Mouse (Mus musculus): Measurements from ENCODE around the gene Cep97. TPM values are rescaled to one million over a fixed set of nuclear protein-coding genes. Genes with fewer than 3 reads are reported as not detected.
"Not testable (repeated sequence)": the region's sequence is repeated elsewhere in the genome, so short reads cannot be mapped to it uniquely, and the experiment has no call there.

Cep97 gene
- polyA plus RNA-seq, 1 experiment from 2014 or later = 8.5 TPM

DNA sequence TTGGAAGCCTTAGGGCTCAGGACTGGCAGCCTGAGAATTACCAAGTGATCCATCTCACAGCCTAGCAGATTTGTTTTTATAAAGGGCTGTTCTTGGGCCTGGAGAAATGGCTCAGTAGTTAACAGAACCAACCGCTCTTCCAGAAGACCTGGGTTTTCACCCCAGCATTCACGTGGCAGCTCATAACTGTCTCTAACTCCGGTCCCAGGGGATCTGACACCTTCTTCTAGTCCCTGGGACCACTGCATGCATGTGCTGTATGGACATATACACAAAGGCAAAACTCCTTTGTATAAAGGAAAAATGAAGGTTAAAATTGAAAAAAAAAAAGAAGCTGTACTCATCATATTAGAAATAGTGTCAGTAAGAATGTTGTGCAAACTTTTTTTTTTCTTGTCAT lies 15.8 kb upstream of the Cep97 start:
- 74% methylated on average over 3 of the region's 3 CpGs for WGBS

GRCm38 (mm10) chr16:55948963-55949362 lies 14.3 kb upstream of the Cep97 start:
- no peaks in the 10 kb centered on the region for H3K27me3 ChIP-seq (ENCODE audit: insufficient read depth, low read length)
- peak; percentile 84 for DNase-seq (ENCODE audit: low spot score)
- no peaks in the 10 kb centered on the region for H3K4me1 ChIP-seq (replicated peaks; ENCODE audit: insufficient read depth, low read length)
- H3K4me2 ChIP-seq (ENCODE audit: low read length) = no peak overlapping the region
- no peaks in the 10 kb centered on the region for H3K9me3 ChIP-seq (replicated peaks; ENCODE audit: low read length)
- H3K4me3 ChIP-seq (replicated peaks; ENCODE audit: low read depth, low read length) = no peak overlapping the region
- no peaks in the 10 kb centered on the region for H3K36me3 ChIP-seq (ENCODE audit: insufficient read depth, low read length)
- no peak overlapping the region for H3K9ac ChIP-seq (ENCODE audit: low read depth, low read length)
- 0 out of 2 replicates have a peak overlapping the region, but pooled peaks have one; percentile 27 for H3K27ac ChIP-seq
- 30% methylated on average over 7 of the region's 7 CpGs for WGBS
- ATAC-seq (replicated peaks; ENCODE audit: low FRiP score, low read depth) = 0 out of 2 replicates have a peak, but pooled peaks have one; percentile 55
- TF ChIP-seq CTCF (IDR thresholded peaks at IDR 0.05; ENCODE audit: low read depth) = no peak

More for the DNA sequence above, 15.8 kb upstream of the Cep97 start:
- Histone ChIP-seq H3K36me3 (ENCODE audit: insufficient read depth, low read length) (no peaks in the 10 kb centered on the region), H3K4me1 (replicated peaks; ENCODE audit: insufficient read depth, low read length) (no peaks in the 10 kb centered on the region), H3K9ac (ENCODE audit: low read depth, low read length) (no peak overlapping the region), H3K27me3 (ENCODE audit: insufficient read depth, low read length) (no peaks in the 10 kb centered on the region), H3K4me2 (ENCODE audit: low read length) (no peak overlapping the region), H3K27ac (no peak overlapping the region), H3K4me3 (replicated peaks; ENCODE audit: low read depth, low read length) (no peak overlapping the region), H3K9me3 (replicated peaks; ENCODE audit: low read length) (no peaks in the 10 kb centered on the region)
- ATAC-seq (replicated peaks; ENCODE audit: low FRiP score, low read depth) (no peak), DNase-seq (ENCODE audit: low spot score) (no peak)
- TF ChIP-seq CTCF (IDR thresholded peaks at IDR 0.05; ENCODE audit: low read depth) = no peak

GRCm38 (mm10) chr16:55947876-55948410 lies 13.3 kb upstream of the Cep97 start:
- ATAC-seq (replicated peaks; ENCODE audit: low FRiP score, low read depth); DNase-seq (ENCODE audit: low spot score); H3K27ac ChIP-seq; H3K9me3 ChIP-seq (replicated peaks; ENCODE audit: low read length); H3K4me2 ChIP-seq (ENCODE audit: low read length); H3K9ac ChIP-seq (ENCODE audit: low read depth, low read length); H3K4me3 ChIP-seq (replicated peaks; ENCODE audit: low read depth, low read length); H3K4me1 ChIP-seq (replicated peaks; ENCODE audit: insufficient read depth, low read length); H3K36me3 ChIP-seq (ENCODE audit: insufficient read depth, low read length); H3K27me3 ChIP-seq (ENCODE audit: insufficient read depth, low read length): not testable (repeated sequence)
- WGBS = 83% methylated on average over 2 of the region's 2 CpGs

GRCm38 (mm10) chr16:55947266-55947665 lies 12.6 kb upstream of the Cep97 start:
- no peak for ATAC-seq (replicated peaks; ENCODE audit: low FRiP score, low read depth)
- Histone ChIP-seq H3K27me3 (ENCODE audit: insufficient read depth, low read length) (no peaks in the 10 kb centered on the region), H3K36me3 (ENCODE audit: insufficient read depth, low read length) (no peaks in the 10 kb centered on the region), H3K4me2 (ENCODE audit: low read length) (no peak overlapping the region), H3K9ac (ENCODE audit: low read depth, low read length) (no peak overlapping the region), H3K4me1 (replicated peaks; ENCODE audit: insufficient read depth, low read length) (no peaks in the 10 kb centered on the region), H3K9me3 (replicated peaks; ENCODE audit: low read length) (no peaks in the 10 kb centered on the region), H3K27ac (no peak overlapping the region), H3K4me3 (replicated peaks; ENCODE audit: low read depth, low read length) (no peak overlapping the region)
- WGBS = 81% methylated on average over 3 of the region's 3 CpGs
- TF ChIP-seq CTCF (IDR thresholded peaks at IDR 0.05; ENCODE audit: low read depth) = no peak
- no peak for DNase-seq (ENCODE audit: low spot score)

- peak; percentile 3; the same call in 1 of the 2 replicates for TF ChIP-seq CTCF (IDR thresholded peaks at IDR 0.05; ENCODE audit: low read depth)
- Histone ChIP-seq H3K4me1 (replicated peaks; ENCODE audit: insufficient read depth, low read length) (no peaks in the 10 kb centered on the region), H3K27ac (no peak overlapping the region), H3K4me2 (ENCODE audit: low read length) (no peak overlapping the region), H3K9ac (ENCODE audit: low read depth, low read length) (no peak overlapping the region), H3K4me3 (replicated peaks; ENCODE audit: low read depth, low read length) (no peak overlapping the region), H3K27me3 (ENCODE audit: insufficient read depth, low read length) (no peaks in the 10 kb centered on the region), H3K9me3 (replicated peaks; ENCODE audit: low read length) (no peaks in the 10 kb centered on the region), H3K36me3 (ENCODE audit: insufficient read depth, low read length) (no peaks in the 10 kb centered on the region)
- ATAC-seq (replicated peaks; ENCODE audit: low FRiP score, low read depth) (no peak), DNase-seq (ENCODE audit: low spot score) (no peak)
- 93% methylated on average over 4 of the region's 4 CpGs for WGBS
Measured at GRCm38 (mm10) chr16:55940781-55941180, 6.1 kb upstream of the Cep97 start.

GRCm38 (mm10) chr16:55939703-55940102 lies 5.0 kb upstream of the Cep97 start:
- no peak for TF ChIP-seq CTCF (IDR thresholded peaks at IDR 0.05; ENCODE audit: low read depth)
- Histone ChIP-seq H3K4me1 (replicated peaks; ENCODE audit: insufficient read depth, low read length) (no peaks in the 10 kb centered on the region), H3K4me3 (replicated peaks; ENCODE audit: low read depth, low read length) (no peak overlapping the region), H3K9me3 (replicated peaks; ENCODE audit: low read length) (no peaks in the 10 kb centered on the region), H3K27ac (no peak overlapping the region), H3K9ac (ENCODE audit: low read depth, low read length) (no peak overlapping the region), H3K4me2 (ENCODE audit: low read length) (no peak overlapping the region), H3K36me3 (ENCODE audit: insufficient read depth, low read length) (no peaks in the 10 kb centered on the region), H3K27me3 (ENCODE audit: insufficient read depth, low read length) (no peaks in the 10 kb centered on the region)
- no peak for DNase-seq (ENCODE audit: low spot score)
- WGBS = 74% methylated on average over 6 of the region's 6 CpGs
- ATAC-seq (replicated peaks; ENCODE audit: low FRiP score, low read depth) = peak; percentile 92

- DNase-seq (ENCODE audit: low spot score) (no peak), ATAC-seq (replicated peaks; ENCODE audit: low FRiP score, low read depth) (no peak)
- no peak overlapping the region for H3K4me3 ChIP-seq (replicated peaks; ENCODE audit: low read depth, low read length)
- no peak overlapping the region for H3K27ac ChIP-seq
- H3K9ac ChIP-seq (ENCODE audit: low read depth, low read length) = no peak overlapping the region
- H3K4me2 ChIP-seq (ENCODE audit: low read length) = no peak overlapping the region
- H3K36me3 ChIP-seq (ENCODE audit: insufficient read depth, low read length) = no peaks in the 10 kb centered on the region
- H3K9me3 ChIP-seq (replicated peaks; ENCODE audit: low read length) = no peaks in the 10 kb centered on the region
- WGBS = 78% methylated on average over 4 of the region's 4 CpGs
- no peak for TF ChIP-seq CTCF (IDR thresholded peaks at IDR 0.05; ENCODE audit: low read depth)
- H3K4me1 ChIP-seq (replicated peaks; ENCODE audit: insufficient read depth, low read length) = no peaks in the 10 kb centered on the region
- H3K27me3 ChIP-seq (ENCODE audit: insufficient read depth, low read length) = no peaks in the 10 kb centered on the region
Measured at GRCm38 (mm10) chr16:55938761-55939160, 4.1 kb upstream of the Cep97 start.

Data from kidney, postnatal 0 days (tissue).